Mouse (Mus musculus) liver, embryonic 12.5 days (tissue): ENCODE measurements around the gene Plpp3. TPM values are rescaled to one million over a fixed set of nuclear protein-coding genes. Genes with fewer than 3 reads are reported as not detected.

Source experiments
- ATAC-seq: fragments of 200-750 bp; cut with Nextera tagmentation; 2 replicates; pipeline ENCODE4 v1.8.0; 2017; ENCODE audit warnings: moderate number of reproducible peaks, mild to moderate bottlenecking, moderate library complexity
- H3K27ac ChIP-seq: fragments of 300-500 bp; sonication (generic); 2 replicates; pipeline ENCODE4 v1.5.1; 2016; ENCODE audit warnings: mild to moderate bottlenecking
- H3K27me3 ChIP-seq: fragments of 300-500 bp; sonication (generic); replicated peaks from 2 replicates; pipeline ENCODE4 v1.6.1; 2016; ENCODE audit warnings: mild to moderate bottlenecking, moderate library complexity
- H3K36me3 ChIP-seq: fragments of 300-500 bp; sonication (generic); 2 replicates; pipeline ENCODE4 v1.6.1; 2016; ENCODE audit warnings: mild to moderate bottlenecking, moderate library complexity
- H3K4me1 ChIP-seq: fragments of 300-500 bp; sonication (generic); 2 replicates; pipeline ENCODE4 v1.6.1; 2016
- H3K4me2 ChIP-seq: fragments of 300-500 bp; sonication (generic); 2 replicates; pipeline ENCODE4 v1.6.1; 2016; ENCODE audit warnings: mild to moderate bottlenecking, moderate library complexity
- H3K4me3 ChIP-seq: fragments of 300-500 bp; sonication (generic); 2 replicates; pipeline ENCODE4 v1.5.1; 2016; ENCODE audit warnings: mild to moderate bottlenecking, moderate library complexity
- H3K9ac ChIP-seq: fragments of 300-500 bp; sonication (generic); 2 replicates; pipeline ENCODE4 v1.6.1; 2016; ENCODE audit warnings: mild to moderate bottlenecking, moderate library complexity
- H3K9me3 ChIP-seq: fragments of 300-500 bp; sonication (generic); replicated peaks from 2 replicates; pipeline ENCODE4 v1.6.1; 2016; ENCODE audit warnings: mild to moderate bottlenecking, moderate library complexity
- WGBS: fragments of 180-500 bp; shearing (Covaris S2); methylation state at CpG from one replicate; pipeline ENCODE4 v1.1.7; 2016; ENCODE audit not compliant: insufficient replicate concordance; 5-methylcytosine and 5-hydroxymethylcytosine counted together
- polyA plus RNA-seq: library from polyadenylated mRNA; unstranded; fragments of >200 nt; fragmentation: Nextera tagmentation; extraction: Ambion mirVana; gene quantifications from 2 replicates; pipeline ENCODE4 v1.2.1, GENCODE M21; 2016

Gene Plpp3
- 14.5 and 15.6 TPM in 2 replicates for polyA plus RNA-seq

- Histone ChIP-seq H3K27ac (peak within 1 kb of the TSS; percentile 73), H3K27me3 (peaks cover 58% of the 10 kb centered on the region), H3K4me1 (0 out of 2 replicates have a peak, but pooled peaks cover 6% of the 10 kb centered on the region), H3K9me3 (no peaks in the 10 kb centered on the region), H3K9ac (peak within 1 kb of the TSS; percentile 71), H3K36me3 (peaks cover 9% of the 10 kb centered on the region), H3K4me2 (peak within 1 kb of the TSS; percentile 82), H3K4me3 (peak within 1 kb of the TSS; percentile 65)
- peak; percentile 62 for ATAC-seq
- under 1% methylated on average over 77 of the region's 77 CpGs for WGBS
These were observed at the start of gene Plpp3 for GRCm38 (mm10) chr4:105157276-105158168. Gene Plpp3, plus strand, starts transcription at chr4:105157347.

- ATAC-seq, result no peak
- H3K36me3 ChIP-seq, result no peaks in the 10 kb centered on the region
- no peaks in the 10 kb centered on the region for H3K9me3 ChIP-seq
- H3K4me2 ChIP-seq, result no peak overlapping the region
- H3K27me3 ChIP-seq, result peaks cover 53% of the 10 kb centered on the region
- 60% methylated on average over 12 of the region's 12 CpGs for WGBS
- no peak overlapping the region for H3K4me3 ChIP-seq
- H3K9ac ChIP-seq, result no peak overlapping the region
- no peaks in the 10 kb centered on the region for H3K4me1 ChIP-seq
- H3K27ac ChIP-seq, result no peak overlapping the region
These were observed 49.1 kb upstream of the Plpp3 start for GRCm38 (mm10) chr4:105107943-105108640.

GRCm38 (mm10) chr4:105108641-105109198 lies 48.4 kb upstream of the Plpp3 start:
- H3K4me2 ChIP-seq, result peak overlapping the region; percentile 76
- H3K27ac ChIP-seq, result no peak overlapping the region
- 25% methylated on average over 5 of the region's 5 CpGs for WGBS
- no peaks in the 10 kb centered on the region for H3K9me3 ChIP-seq
- ATAC-seq, result no peak
- no peaks in the 10 kb centered on the region for H3K36me3 ChIP-seq
- peak overlapping the region; percentile 58 for H3K4me3 ChIP-seq
- H3K27me3 ChIP-seq, result peaks cover 53% of the 10 kb centered on the region
- H3K9ac ChIP-seq, result no peak overlapping the region
- no peaks in the 10 kb centered on the region for H3K4me1 ChIP-seq

GRCm38 (mm10) chr4:105109199-105109989 lies 47.8 kb upstream of the Plpp3 start, which contains the start of gene Prkaa2:
Gene Prkaa2, minus strand, starts transcription at chr4:105109890.
- Histone ChIP-seq H3K4me3 (peak within 1 kb of the TSS; percentile 58), H3K27ac (no peak within 1 kb of the TSS), H3K9ac (peak within 1 kb of the TSS; percentile 22; the same call in 1 of the 2 replicates), H3K9me3 (no peaks in the 10 kb centered on the region), H3K27me3 (peaks cover 53% of the 10 kb centered on the region), H3K4me2 (peak within 1 kb of the TSS; percentile 76), H3K36me3 (no peaks in the 10 kb centered on the region), H3K4me1 (no peaks in the 10 kb centered on the region)
- 1% methylated on average over 69 of the region's 80 CpGs for WGBS
- peak; percentile 65 for ATAC-seq

- Histone ChIP-seq H3K4me2 (peak overlapping the region; percentile 76), H3K9me3 (no peaks in the 10 kb centered on the region), H3K4me1 (no peaks in the 10 kb centered on the region), H3K4me3 (peak overlapping the region; percentile 58), H3K36me3 (no peaks in the 10 kb centered on the region), H3K9ac (peak overlapping the region; percentile 22; the same call in 1 of the 2 replicates), H3K27ac (no peak overlapping the region), H3K27me3 (peaks cover 53% of the 10 kb centered on the region)
- WGBS, result 4% methylated on average over 24 of the region's 24 CpGs
- ATAC-seq, result peak; percentile 35
These were observed 47.0 kb upstream of the Plpp3 start for GRCm38 (mm10) chr4:105109990-105110683.

- Histone ChIP-seq H3K9me3 (no peaks in the 10 kb centered on the region), H3K36me3 (no peaks in the 10 kb centered on the region), H3K4me1 (no peaks in the 10 kb centered on the region), H3K9ac (no peak overlapping the region), H3K4me2 (peak overlapping the region; percentile 76; the same call in 1 of the 2 replicates), H3K27ac (no peak overlapping the region), H3K4me3 (no peak overlapping the region), H3K27me3 (peaks cover 53% of the 10 kb centered on the region)
- 55% methylated on average over 4 of the region's 4 CpGs for WGBS
- no peak for ATAC-seq
These were observed 46.5 kb upstream of the Plpp3 start for GRCm38 (mm10) chr4:105110684-105111035.

- 70% methylated on average over 11 of the region's 11 CpGs for WGBS
- ATAC-seq, result no peak
- H3K27me3 ChIP-seq, result peaks cover 47% of the 10 kb centered on the region
These were observed 45.4 kb upstream of the Plpp3 start for GRCm38 (mm10) chr4:105111770-105112169.

GRCm38 (mm10) chr4:105113042-105113441 lies 44.1 kb upstream of the Plpp3 start:
- Histone ChIP-seq H3K4me3 (no peak overlapping the region), H3K9me3 (no peaks in the 10 kb centered on the region), H3K4me1 (no peaks in the 10 kb centered on the region), H3K27ac (no peak overlapping the region), H3K36me3 (no peaks in the 10 kb centered on the region), H3K4me2 (no peak overlapping the region), H3K27me3 (peaks cover 37% of the 10 kb centered on the region), H3K9ac (no peak overlapping the region)
- WGBS, result 61% methylated on average over 5 of the region's 5 CpGs
- ATAC-seq, result no peak

More at GRCm38 (mm10) chr4:105111770-105112169, 45.4 kb upstream of the Plpp3 start:
- Histone ChIP-seq H3K4me2 (no peak overlapping the region), H3K9ac (no peak overlapping the region), H3K4me3 (no peak overlapping the region), H3K27ac (no peak overlapping the region), H3K4me1 (no peaks in the 10 kb centered on the region), H3K9me3 (no peaks in the 10 kb centered on the region), H3K36me3 (no peaks in the 10 kb centered on the region)

- H3K27me3 ChIP-seq, result peaks cover 33% of the 10 kb centered on the region
- no peaks in the 10 kb centered on the region for H3K9me3 ChIP-seq
- no peak overlapping the region for H3K9ac ChIP-seq
- H3K27ac ChIP-seq, result no peak overlapping the region
- WGBS, result 69% methylated on average over 3 of the region's 3 CpGs
- H3K4me3 ChIP-seq, result no peak overlapping the region
- no peaks in the 10 kb centered on the region for H3K4me1 ChIP-seq
- ATAC-seq, result no peak
- H3K36me3 ChIP-seq, result no peaks in the 10 kb centered on the region
- H3K4me2 ChIP-seq, result no peak overlapping the region
These were observed 43.7 kb upstream of the Plpp3 start for GRCm38 (mm10) chr4:105113468-105113867.

GRCm38 (mm10) chr4:105121081-105121480 lies 36.1 kb upstream of the Plpp3 start:
- H3K9ac ChIP-seq, result no peak overlapping the region
- no peaks in the 10 kb centered on the region for H3K36me3 ChIP-seq
- no peaks in the 10 kb centered on the region for H3K27me3 ChIP-seq
- no peak for ATAC-seq
- H3K4me3 ChIP-seq, result no peak overlapping the region
- no peak overlapping the region for H3K27ac ChIP-seq
- H3K9me3 ChIP-seq, result no peaks in the 10 kb centered on the region
- no peaks in the 10 kb centered on the region for H3K4me1 ChIP-seq
- H3K4me2 ChIP-seq, result no peak overlapping the region
- WGBS, result 70% methylated on average over 6 of the region's 6 CpGs

- no peak overlapping the region for H3K9ac ChIP-seq
- WGBS, result 26% methylated on average over 8 of the region's 8 CpGs
- H3K4me2 ChIP-seq, result no peak overlapping the region
- no peaks in the 10 kb centered on the region for H3K9me3 ChIP-seq
- no peak overlapping the region for H3K27ac ChIP-seq
- H3K4me1 ChIP-seq, result no peaks in the 10 kb centered on the region
- H3K4me3 ChIP-seq, result no peak overlapping the region
- no peaks in the 10 kb centered on the region for H3K27me3 ChIP-seq
- H3K36me3 ChIP-seq, result no peaks in the 10 kb centered on the region
- no peak for ATAC-seq
These were observed 34.7 kb upstream of the Plpp3 start for GRCm38 (mm10) chr4:105122429-105122828.
